Mouse (Mus musculus) cerebellum, adult 2 months (tissue): ENCODE data around the gene 4930595D18Rik. TPM values are rescaled to one million over a fixed set of nuclear protein-coding genes. Genes with fewer than 3 reads are reported as not detected.
A peak's percentile ranks its signal among the peaks of the same experiment; 100 is the strongest.

Experiments used
- DNase-seq, 2 experiments: peaks; one replicate each; pipeline ENCODE4 v3.0.0; 2021
- H3K27ac ChIP-seq: fragments of 200-500 bp; 2 replicates; pipeline ENCODE4 v1.5.1; 2012; ENCODE audit warnings: low read length, control low read depth, inconsistent platforms; ENCODE audit not compliant: insufficient read depth
- H3K27me3 ChIP-seq: fragments of 200-500 bp; 2 replicates; pipeline ENCODE4 v1.6.1; 2012; ENCODE audit warnings: inconsistent platforms, mild to moderate bottlenecking, low read length, moderate library complexity; ENCODE audit not compliant: control insufficient read depth, insufficient read depth
- H3K4me1 ChIP-seq: fragments of 200-500 bp; 2 replicates; pipeline ENCODE4 v1.6.1; 2011; ENCODE audit warnings: low read length; ENCODE audit not compliant: control insufficient read depth, insufficient read depth
- H3K4me3 ChIP-seq: fragments of 200-500 bp; replicated peaks from 2 replicates; pipeline ENCODE3; 2011; ENCODE audit warnings: mild to moderate bottlenecking, low read depth, low read length, control low read depth; ENCODE audit not compliant: insufficient read depth
- CTCF ChIP-seq: fragments of 200-500 bp; IDR thresholded peaks from 2 replicates; pipeline ENCODE4 v1.5.1; 2011; ENCODE audit warnings: low read depth, mild to moderate bottlenecking, control low read depth, low read length, moderate library complexity, borderline replicate concordance; ENCODE audit not compliant: insufficient read depth
- POLR2A ChIP-seq: fragments of 200-500 bp; IDR thresholded peaks from 2 replicates; pipeline ENCODE4 v1.6.1; 2011; ENCODE audit warnings: low read length, control low read depth, borderline replicate concordance; ENCODE audit not compliant: insufficient read depth
- WGBS: fragments of 180-500 bp; shearing (Covaris S2); methylation state at CpG from one replicate; pipeline ENCODE4 v1.1.7; 2018; 5-methylcytosine and 5-hydroxymethylcytosine counted together
- polyA plus RNA-seq: library from polyadenylated mRNA; depleted of rRNA; stranded (reverse); fragments of >200 nt; gene quantifications from 2 replicates; pipeline ENCODE4 v1.2.3, GENCODE M21; 2012

4930595D18Rik gene
- polyA plus RNA-seq, 1 experiment = not detected

DNA sequence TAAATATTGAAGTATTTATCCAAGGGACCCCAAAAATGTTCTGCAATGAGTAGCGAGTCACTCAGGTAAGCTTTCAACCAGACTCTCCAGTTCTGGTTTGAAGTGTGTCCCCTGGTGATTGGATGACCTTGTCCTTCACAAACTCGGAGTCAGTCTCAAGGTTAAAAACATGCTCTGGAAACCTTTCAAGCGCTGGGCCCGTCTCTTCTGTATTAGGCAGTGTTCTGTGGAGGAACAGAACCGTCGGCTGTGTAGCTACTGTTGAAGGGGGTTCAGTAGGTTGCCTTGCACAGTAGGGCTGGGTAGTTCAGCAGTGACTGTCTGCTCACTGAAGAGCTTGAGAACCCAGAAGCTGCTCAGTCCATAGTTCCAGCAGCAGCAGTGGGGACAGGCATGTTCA, 29.6 kb downstream of the 4930595D18Rik start:
- no peak for DNase-seq
- Histone ChIP-seq H3K4me1 (peaks cover 6% of the 10 kb centered on the region), H3K27me3 (no peaks in the 10 kb centered on the region), H3K27ac (no peak overlapping the region), H3K4me3 (no peak overlapping the region)
- TF ChIP-seq CTCF (no peak), POLR2A (no peak)
- WGBS = 97% methylated on average over 6 of the region's 6 CpGs

DNA sequence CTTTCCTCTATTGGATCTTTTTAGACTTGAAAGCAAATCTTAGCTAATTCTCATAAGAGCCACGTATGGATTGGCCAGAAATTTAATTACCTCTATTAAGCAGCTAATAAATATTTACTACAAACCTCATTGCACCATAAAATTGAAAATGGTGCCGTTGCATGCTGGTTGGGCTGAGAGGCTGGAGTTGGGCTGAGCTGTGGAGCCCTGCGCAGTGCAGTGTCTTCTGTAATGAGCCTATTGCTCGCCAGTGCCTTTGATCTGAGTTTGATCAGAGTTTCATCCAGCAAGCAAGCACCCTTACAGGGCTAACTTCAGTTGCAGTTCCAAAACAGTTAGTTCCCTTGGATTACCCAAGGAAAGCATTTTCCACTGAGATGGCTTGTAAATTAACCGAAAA, 30.3 kb downstream of the 4930595D18Rik start:
- TF ChIP-seq POLR2A = no peak
- no peak for TF ChIP-seq CTCF
- H3K4me3 ChIP-seq = no peak overlapping the region
- WGBS = 87% methylated on average over 5 of the region's 5 CpGs
- H3K27ac ChIP-seq = no peak overlapping the region
- H3K27me3 ChIP-seq = no peaks in the 10 kb centered on the region
- DNase-seq = no peak
- H3K4me1 ChIP-seq = peaks cover 6% of the 10 kb centered on the region

- H3K27ac ChIP-seq = no peak overlapping the region
- no peaks in the 10 kb centered on the region for H3K27me3 ChIP-seq
- peaks cover 6% of the 10 kb centered on the region for H3K4me1 ChIP-seq
- no peak overlapping the region for H3K4me3 ChIP-seq
- TF ChIP-seq CTCF (no peak), POLR2A (no peak)
- peak; percentile 37 to 49 for DNase-seq
- WGBS = 22% methylated on average over 7 of the region's 7 CpGs
These were observed 31.1 kb downstream of the 4930595D18Rik start for GRCm38 (mm10) chr12:111152981-111153710.

- TF ChIP-seq POLR2A = no peak
- no peak for TF ChIP-seq CTCF
- Histone ChIP-seq H3K27ac (no peak overlapping the region), H3K4me3 (no peak overlapping the region), H3K27me3 (no peaks in the 10 kb centered on the region), H3K4me1 (peaks cover 6% of the 10 kb centered on the region)
- no peak for DNase-seq
- 73% methylated on average over 6 of the region's 6 CpGs for WGBS
These were observed 31.7 kb downstream of the 4930595D18Rik start for GRCm38 (mm10) chr12:111152579-111152978.

GRCm38 (mm10) chr12:111151422-111152156, 32.7 kb downstream of the 4930595D18Rik start:
- peaks cover 6% of the 10 kb centered on the region for H3K4me1 ChIP-seq
- H3K27ac ChIP-seq = no peak overlapping the region
- 96% methylated on average over 5 of the region's 5 CpGs for WGBS
- no peak overlapping the region for H3K4me3 ChIP-seq
- no peak for TF ChIP-seq CTCF
- H3K27me3 ChIP-seq = no peaks in the 10 kb centered on the region
- no peak for DNase-seq

- no peaks in the 10 kb centered on the region for H3K27me3 ChIP-seq
- no peak overlapping the region for H3K4me3 ChIP-seq
- no peak for DNase-seq
- no peak overlapping the region for H3K27ac ChIP-seq
- peaks cover 6% of the 10 kb centered on the region for H3K4me1 ChIP-seq
- TF ChIP-seq CTCF (no peak), POLR2A (no peak)
- 34% methylated on average over 6 of the region's 6 CpGs for WGBS
These were observed 34.1 kb downstream of the 4930595D18Rik start for GRCm38 (mm10) chr12:111150236-111150596.

GRCm38 (mm10) chr12:111149495-111150235, 34.6 kb downstream of the 4930595D18Rik start:
- WGBS = 79% methylated on average over 17 of the region's 17 CpGs
- H3K27me3 ChIP-seq = no peaks in the 10 kb centered on the region
- H3K4me1 ChIP-seq = peaks cover 6% of the 10 kb centered on the region
- TF ChIP-seq POLR2A (no peak), CTCF (no peak)
- H3K4me3 ChIP-seq = no peak overlapping the region
- no peak for DNase-seq
- no peak overlapping the region for H3K27ac ChIP-seq

DNA sequence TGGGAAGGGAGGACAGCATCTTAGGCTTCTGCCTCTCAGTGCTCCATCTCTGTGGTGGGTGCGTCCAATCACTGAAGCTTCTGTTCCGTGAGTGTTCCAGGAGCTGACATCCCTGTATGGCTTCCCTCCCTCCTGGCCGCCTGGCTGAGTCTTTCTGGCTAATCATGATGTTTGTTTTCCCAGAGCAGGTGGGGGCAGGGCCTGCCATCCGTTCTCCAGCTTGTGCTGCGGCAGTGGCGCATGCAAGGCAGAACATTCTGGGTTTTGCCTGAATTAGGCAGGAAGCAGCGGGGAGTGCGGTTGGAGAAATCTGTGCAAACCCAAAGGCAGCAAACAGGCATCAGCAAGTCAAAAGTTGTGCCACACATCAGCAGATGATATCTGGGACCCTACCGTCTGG, 39.0 kb downstream of the 4930595D18Rik start:
- TF ChIP-seq CTCF = no peak
- TF ChIP-seq POLR2A = no peak
- no peak for DNase-seq
- WGBS = 53% methylated on average over 9 of the region's 9 CpGs
- Histone ChIP-seq H3K27ac (no peak overlapping the region), H3K27me3 (no peaks in the 10 kb centered on the region), H3K4me3 (no peak overlapping the region), H3K4me1 (no peaks in the 10 kb centered on the region)
